Mouse (Mus musculus) liver, embryonic 16.5 days (tissue): Measurements from ENCODE around the gene F10. TPM values are rescaled to one million over a fixed set of nuclear protein-coding genes. Genes with fewer than 3 reads are reported as not detected.

Experiments
- ATAC-seq: fragments of 200-750 bp; cut with Nextera tagmentation; 2 replicates; pipeline ENCODE4 v1.8.0; 2017; ENCODE audit warnings: low read depth, mild to moderate bottlenecking, moderate number of reproducible peaks, moderate library complexity
- H3K27ac ChIP-seq: fragments of 300-500 bp; sonication (generic); 2 replicates; pipeline ENCODE4 v1.5.1; 2014; ENCODE audit warnings: mild to moderate bottlenecking, low read length
- H3K27me3 ChIP-seq: fragments of 300-500 bp; sonication (generic); 2 replicates; pipeline ENCODE4 v1.6.1; 2014; ENCODE audit warnings: low read depth, low read length, mixed read lengths; ENCODE audit not compliant: control insufficient read depth, insufficient read depth
- H3K36me3 ChIP-seq: fragments of 300-500 bp; sonication (generic); 2 replicates; pipeline ENCODE4 v1.6.1; 2014; ENCODE audit warnings: mild to moderate bottlenecking; ENCODE audit not compliant: control insufficient read depth, insufficient read depth
- H3K4me1 ChIP-seq: fragments of 300-500 bp; sonication (generic); 2 replicates; pipeline ENCODE4 v1.6.1; 2014; ENCODE audit warnings: low read depth, low read length, mixed read lengths; ENCODE audit not compliant: control insufficient read depth
- H3K4me2 ChIP-seq: fragments of 300-500 bp; sonication (generic); 2 replicates; pipeline ENCODE4 v1.6.1; 2014; ENCODE audit warnings: low read depth, low read length, mixed read lengths
- H3K4me3 ChIP-seq: fragments of 300-500 bp; sonication (generic); 2 replicates; pipeline ENCODE4 v1.5.1; 2014; ENCODE audit warnings: low read depth, mild to moderate bottlenecking, low read length
- H3K9ac ChIP-seq: fragments of 300-500 bp; sonication (generic); 2 replicates; pipeline ENCODE4 v1.6.1; 2014; ENCODE audit warnings: low read depth, low read length
- H3K9me3 ChIP-seq: fragments of 300-500 bp; sonication (generic); replicated peaks from 2 replicates; pipeline ENCODE4 v1.6.1; 2016; ENCODE audit warnings: low read length; ENCODE audit not compliant: control insufficient read depth
- WGBS: fragments of 180-500 bp; shearing (Covaris S2); extraction: QIAGEN DNeasy Blood & Tissue Kit; methylation state at CpG from one replicate; pipeline ENCODE4 v1.1.7; 2014; ENCODE audit not compliant: insufficient replicate concordance; 5-methylcytosine and 5-hydroxymethylcytosine counted together
- polyA plus RNA-seq: library from polyadenylated mRNA; unstranded; fragments of >200 nt; fragmentation: Nextera tagmentation; extraction: Ambion mirVana; gene quantifications from 2 replicates; pipeline ENCODE4 v1.2.1, GENCODE M21; 2015

F10 gene
- polyA plus RNA-seq, result 179 and 195 TPM in 2 replicates

DNA sequence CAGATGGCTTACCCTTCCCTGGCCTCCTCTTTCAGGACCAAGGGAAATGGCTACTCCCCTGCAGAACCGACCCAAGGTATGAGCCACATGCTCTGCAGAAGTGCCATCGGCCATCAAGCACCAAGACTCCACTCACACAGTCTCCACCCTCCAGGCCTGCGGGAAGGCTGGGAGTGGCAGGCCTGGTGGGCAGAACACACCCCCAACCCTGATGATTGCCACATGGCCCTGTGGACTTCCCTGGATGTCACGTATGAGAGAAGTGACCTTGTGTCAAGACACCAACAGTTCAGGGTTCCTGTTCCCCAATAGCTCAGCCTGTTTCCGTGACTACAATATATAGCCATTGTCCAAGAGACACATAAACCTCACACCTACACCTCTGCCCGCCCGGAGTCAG, at the start of gene F10:
Gene F10, plus strand, starts transcription at position 294 of the 400 bp plus-strand sequence.
- ATAC-seq, result peak; percentile 73
- Histone ChIP-seq H3K9me3 (no peaks in the 10 kb centered on the region), H3K27me3 (no peaks in the 10 kb centered on the region), H3K36me3 (no peaks in the 10 kb centered on the region), H3K9ac (peak within 1 kb of the TSS; percentile 61), H3K27ac (peak within 1 kb of the TSS; percentile 83), H3K4me2 (peak within 1 kb of the TSS; percentile 17), H3K4me1 (peaks cover 10% of the 10 kb centered on the region; the same call in 1 of the 2 replicates), H3K4me3 (peak within 1 kb of the TSS; percentile 43)
- WGBS, result 40% methylated on average over 7 of the region's 7 CpGs

DNA sequence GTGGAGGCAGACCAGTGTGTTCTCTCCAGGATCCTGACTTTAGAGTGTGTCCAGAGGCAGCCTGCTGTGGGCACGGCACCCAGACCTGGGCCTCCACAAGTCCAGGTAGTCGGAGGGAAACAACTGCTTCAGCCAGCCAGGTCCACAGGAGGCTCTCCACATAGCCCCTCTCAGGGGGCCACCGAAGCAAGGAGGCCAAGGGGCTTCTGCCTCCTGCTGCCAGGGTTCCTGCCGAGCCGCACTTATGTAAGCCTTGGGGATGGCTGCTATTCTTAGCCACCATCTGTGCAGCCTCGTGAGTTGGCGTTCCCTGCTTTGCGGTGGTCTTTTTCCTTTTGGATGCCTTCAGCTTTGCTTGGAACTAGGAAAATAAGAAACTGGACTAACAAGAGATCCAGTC, 49.5 kb upstream of the F10 start:
- Histone ChIP-seq H3K9ac (no peak overlapping the region), H3K27me3 (no peaks in the 10 kb centered on the region)

DNA sequence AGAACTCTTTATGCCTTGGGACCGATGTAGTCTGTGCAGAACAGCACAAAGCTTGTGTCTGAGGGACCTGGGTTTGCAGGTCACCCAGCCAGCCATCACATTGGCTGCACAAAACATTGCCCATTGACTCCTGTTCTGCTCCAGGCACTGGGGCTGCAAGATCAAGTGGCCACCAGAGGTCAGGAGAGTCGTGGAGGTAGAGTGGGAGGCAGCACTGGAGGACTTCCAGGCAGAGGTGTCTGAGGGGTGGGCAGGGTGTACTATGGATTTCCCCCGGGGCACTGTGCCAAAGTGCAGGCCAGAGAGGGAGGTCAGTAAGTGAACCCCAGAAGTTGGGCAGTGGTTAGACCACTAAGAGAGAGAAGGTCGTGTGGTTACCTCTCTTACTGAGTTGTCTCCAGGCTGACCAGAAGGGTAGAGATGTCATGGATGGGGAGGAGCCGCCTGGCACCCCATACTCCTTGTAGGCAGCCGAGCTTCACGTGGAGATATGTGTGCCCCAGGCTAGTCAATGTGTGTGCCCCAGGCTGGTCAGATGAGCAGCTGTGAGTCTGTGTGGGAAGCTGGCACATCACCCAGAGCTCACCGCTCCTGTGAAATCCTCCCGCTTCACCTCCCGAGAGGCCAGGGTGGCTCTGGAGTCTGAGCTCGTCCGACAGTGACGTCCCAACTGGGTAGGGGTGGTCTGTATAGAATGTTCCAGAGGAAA, 48.2 kb upstream of the F10 start:
- Histone ChIP-seq H3K4me3 (no peak overlapping the region), H3K4me1 (no peaks in the 10 kb centered on the region), H3K4me2 (no peak overlapping the region), H3K27me3 (no peaks in the 10 kb centered on the region), H3K9ac (no peak overlapping the region), H3K27ac (no peak overlapping the region), H3K36me3 (no peaks in the 10 kb centered on the region), H3K9me3 (no peaks in the 10 kb centered on the region)
- 58% methylated on average over 13 of the region's 13 CpGs for WGBS
- ATAC-seq, result no peak

More for the DNA sequence above, 49.5 kb upstream of the F10 start:
- Histone ChIP-seq H3K4me2 (no peak overlapping the region), H3K4me1 (no peaks in the 10 kb centered on the region), H3K36me3 (no peaks in the 10 kb centered on the region), H3K4me3 (no peak overlapping the region), H3K27ac (no peak overlapping the region), H3K9me3 (no peaks in the 10 kb centered on the region)
- ATAC-seq, result no peak
- WGBS, result 65% methylated on average over 8 of the region's 8 CpGs

DNA sequence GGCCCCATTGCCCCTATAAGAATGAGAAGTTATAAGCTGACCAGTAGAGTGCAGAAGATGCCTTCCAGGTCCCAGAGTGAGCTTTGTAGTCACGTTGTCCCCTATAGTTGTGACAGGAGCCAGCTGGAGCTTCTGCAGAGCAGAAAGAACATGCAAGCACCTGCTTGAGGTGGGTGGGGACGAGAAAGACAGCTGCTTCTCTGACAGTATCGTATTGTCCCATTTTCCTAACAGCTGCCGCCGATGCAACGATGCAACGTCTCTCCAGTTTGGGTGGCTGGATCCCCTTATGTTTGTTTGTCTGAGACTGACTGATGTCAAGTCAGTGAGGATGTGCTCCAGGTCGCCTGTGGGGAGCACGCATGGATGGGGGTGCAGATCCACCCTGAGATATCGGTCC, 45.7 kb upstream of the F10 start:
- no peaks in the 10 kb centered on the region for H3K4me1 ChIP-seq
- WGBS, result 71% methylated on average over 10 of the region's 10 CpGs

DNA sequence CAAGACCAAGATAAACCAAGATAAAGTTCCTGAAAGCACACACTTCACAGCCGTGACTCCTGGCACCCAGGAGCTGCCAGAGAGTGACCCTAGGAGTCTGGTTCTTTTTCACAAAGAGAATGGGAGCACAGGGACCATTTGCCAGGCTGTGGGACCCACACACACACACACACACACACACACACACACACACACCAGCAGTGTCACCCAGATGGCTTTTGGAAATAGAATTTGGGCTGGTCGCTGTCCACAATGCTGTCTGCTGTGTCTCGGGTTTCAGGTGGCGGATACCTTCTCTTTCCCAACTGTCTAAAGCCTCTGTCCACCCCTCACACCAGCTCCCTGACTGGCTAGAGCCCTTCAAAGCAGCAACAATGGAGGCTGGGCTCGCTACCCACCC, 42.6 kb upstream of the F10 start:
- Histone ChIP-seq H3K27me3 (no peaks in the 10 kb centered on the region), H3K36me3 (no peaks in the 10 kb centered on the region), H3K4me3 (no peak overlapping the region), H3K9ac (no peak overlapping the region), H3K9me3 (no peaks in the 10 kb centered on the region), H3K4me2 (no peak overlapping the region), H3K27ac (no peak overlapping the region), H3K4me1 (no peaks in the 10 kb centered on the region)
- ATAC-seq, result no peak
- 53% methylated on average over 5 of the region's 5 CpGs for WGBS

More for the DNA sequence above, 45.7 kb upstream of the F10 start:
- no peaks in the 10 kb centered on the region for H3K27me3 ChIP-seq
- H3K9ac ChIP-seq, result no peak overlapping the region
- no peaks in the 10 kb centered on the region for H3K36me3 ChIP-seq
- no peaks in the 10 kb centered on the region for H3K9me3 ChIP-seq
- H3K4me3 ChIP-seq, result no peak overlapping the region
- ATAC-seq, result no peak
- no peak overlapping the region for H3K27ac ChIP-seq
- no peak overlapping the region for H3K4me2 ChIP-seq

DNA sequence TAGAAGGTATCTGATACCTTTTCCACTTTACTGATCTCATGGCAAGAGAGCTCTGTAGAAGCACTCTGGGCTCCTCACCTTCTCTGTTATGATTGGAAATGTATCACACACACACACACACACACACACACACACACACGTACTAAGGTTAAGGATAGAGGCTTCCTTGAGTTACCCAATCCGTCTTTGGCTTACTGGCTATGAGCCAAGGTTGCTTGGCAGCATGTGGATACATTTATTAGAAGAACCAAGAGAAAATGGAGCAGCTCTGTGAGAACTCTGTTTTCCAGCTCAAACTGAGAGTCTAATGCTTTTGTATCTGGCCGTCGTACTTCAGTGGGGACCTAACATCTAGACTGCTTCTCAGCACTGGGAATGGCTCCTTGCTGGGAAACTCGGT, 41.6 kb upstream of the F10 start:
- no peak for ATAC-seq
- Histone ChIP-seq H3K27me3 (no peaks in the 10 kb centered on the region), H3K9me3 (no peaks in the 10 kb centered on the region), H3K27ac (no peak overlapping the region), H3K4me1 (no peaks in the 10 kb centered on the region), H3K9ac (no peak overlapping the region), H3K36me3 (no peaks in the 10 kb centered on the region), H3K4me3 (no peak overlapping the region), H3K4me2 (no peak overlapping the region)
- WGBS, result 69% methylated on average over 5 of the region's 5 CpGs

DNA sequence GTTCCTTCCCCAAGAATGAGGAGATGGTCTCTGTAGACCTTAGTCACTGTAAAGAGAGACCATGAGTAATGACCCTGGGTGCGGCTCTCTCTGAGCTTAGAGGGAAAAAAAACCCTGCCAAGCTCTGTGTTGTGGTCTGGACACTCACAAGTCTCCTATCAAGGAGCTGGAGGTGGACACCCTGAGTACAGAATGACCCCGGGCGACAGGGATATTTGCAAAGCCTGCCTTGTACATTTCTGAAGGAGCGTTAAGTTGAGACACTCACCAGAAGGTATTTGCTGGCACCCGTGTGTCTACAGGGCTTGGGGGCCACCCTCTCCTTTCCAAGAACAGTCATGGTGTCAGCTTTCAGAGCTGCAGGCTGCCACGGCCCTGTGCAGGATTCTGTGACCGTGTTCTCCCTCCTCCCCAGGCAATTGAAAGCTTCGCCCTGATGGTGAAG, 40.3 kb upstream of the F10 start:
- H3K4me3 ChIP-seq, result no peak overlapping the region
- ATAC-seq, result no peak

DNA sequence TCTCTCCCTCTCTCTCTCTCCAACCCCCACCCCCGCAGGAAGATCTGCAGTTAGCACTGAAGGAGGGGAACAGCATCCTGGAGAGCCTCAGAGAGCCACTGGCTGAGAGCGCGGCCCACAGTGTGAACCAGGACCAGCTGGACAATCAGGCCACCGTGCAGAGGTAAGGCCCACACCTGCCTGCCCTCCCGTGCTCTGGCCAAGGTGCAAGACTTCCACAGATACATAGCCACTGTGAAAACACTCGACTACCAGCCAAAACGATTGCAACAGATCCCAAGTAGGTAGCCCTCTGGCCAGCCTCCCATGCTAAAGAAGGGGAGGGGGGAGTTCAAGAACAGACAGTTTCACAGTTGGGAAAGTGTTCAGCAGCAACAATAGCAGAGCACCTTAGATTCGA, 38.8 kb upstream of the F10 start:
- no peak overlapping the region for H3K9ac ChIP-seq
- no peaks in the 10 kb centered on the region for H3K27me3 ChIP-seq
- no peak overlapping the region for H3K4me3 ChIP-seq
- WGBS, result 46% methylated on average over 8 of the region's 8 CpGs
- peak; percentile 24; the same call in 1 of the 2 replicates for ATAC-seq
- no peaks in the 10 kb centered on the region for H3K9me3 ChIP-seq
- H3K4me2 ChIP-seq, result no peak overlapping the region
- H3K27ac ChIP-seq, result no peak overlapping the region
- no peaks in the 10 kb centered on the region for H3K36me3 ChIP-seq
- H3K4me1 ChIP-seq, result no peaks in the 10 kb centered on the region

More for the DNA sequence above, 40.3 kb upstream of the F10 start:
- Histone ChIP-seq H3K36me3 (no peaks in the 10 kb centered on the region), H3K4me2 (no peak overlapping the region), H3K9me3 (no peaks in the 10 kb centered on the region), H3K9ac (no peak overlapping the region), H3K4me1 (no peaks in the 10 kb centered on the region), H3K27me3 (no peaks in the 10 kb centered on the region), H3K27ac (no peak overlapping the region)
- WGBS, result 55% methylated on average over 8 of the region's 8 CpGs

DNA sequence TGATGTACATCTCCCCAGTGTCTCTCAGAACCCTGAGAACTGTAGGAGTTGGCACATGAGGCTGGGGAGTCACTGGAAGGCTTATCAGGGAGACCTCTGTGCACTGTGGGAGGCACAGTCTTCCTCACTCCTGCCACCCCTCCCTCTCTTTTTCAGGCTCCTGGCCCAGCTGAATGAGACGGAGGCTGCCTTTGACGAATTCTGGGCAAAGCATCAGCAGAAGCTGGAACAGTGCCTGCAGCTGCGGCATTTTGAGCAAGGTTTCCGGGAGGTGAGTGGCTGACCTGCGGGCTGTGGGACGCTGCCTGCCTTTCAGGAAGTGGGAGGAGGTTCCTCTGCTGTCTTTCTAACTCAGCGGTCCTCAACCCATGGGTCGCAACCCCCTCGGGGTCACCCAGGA, 37.3 kb upstream of the F10 start:
- Histone ChIP-seq H3K27me3 (no peaks in the 10 kb centered on the region), H3K36me3 (no peaks in the 10 kb centered on the region), H3K4me1 (no peaks in the 10 kb centered on the region), H3K4me2 (no peak overlapping the region), H3K9me3 (no peaks in the 10 kb centered on the region), H3K27ac (no peak overlapping the region), H3K4me3 (no peak overlapping the region), H3K9ac (no peak overlapping the region)
- no peak for ATAC-seq
- 54% methylated on average over 9 of the region's 9 CpGs for WGBS
